Mouse (Mus musculus) lung, adult 2 months (tissue): ENCODE results near the gene Parg.

ENCODE experiments used
- CTCF ChIP-seq: fragments of 200-500 bp; IDR thresholded peaks from 2 replicates; pipeline ENCODE4 v1.5.1; 2011; ENCODE audit warnings: mild to moderate bottlenecking, low read length, control low read depth; ENCODE audit not compliant: insufficient read depth
- POLR2A ChIP-seq: fragments of 200-500 bp; IDR thresholded peaks from 2 replicates; pipeline ENCODE4 v1.6.1; 2011; ENCODE audit warnings: low read depth, mild to moderate bottlenecking, control low read depth, low read length, borderline replicate concordance; ENCODE audit errors: extremely low read depth

GRCm38 (mm10) chr14:32183846-32184245 is 17.9 kb upstream of the Parg start:
- TF ChIP-seq CTCF (no peak), POLR2A (no peak)
